Mouse (Mus musculus): ENCODE data around the gene Muc5ac. TPM values are rescaled to one million over a fixed set of nuclear protein-coding genes. Genes with fewer than 3 reads are reported as not detected.
A peak's percentile ranks its signal among the peaks of the same experiment; 100 is the strongest.
"Not testable (repeated sequence)": the region's sequence is repeated elsewhere in the genome, so short reads cannot be mapped to it uniquely, and the experiment has no call there.

The Muc5ac gene
- total RNA-seq (2021) = not detected
- long read RNA-seq, experiment 1 = 0 reads
- long read RNA-seq, experiment 2 = 0 reads

DNA sequence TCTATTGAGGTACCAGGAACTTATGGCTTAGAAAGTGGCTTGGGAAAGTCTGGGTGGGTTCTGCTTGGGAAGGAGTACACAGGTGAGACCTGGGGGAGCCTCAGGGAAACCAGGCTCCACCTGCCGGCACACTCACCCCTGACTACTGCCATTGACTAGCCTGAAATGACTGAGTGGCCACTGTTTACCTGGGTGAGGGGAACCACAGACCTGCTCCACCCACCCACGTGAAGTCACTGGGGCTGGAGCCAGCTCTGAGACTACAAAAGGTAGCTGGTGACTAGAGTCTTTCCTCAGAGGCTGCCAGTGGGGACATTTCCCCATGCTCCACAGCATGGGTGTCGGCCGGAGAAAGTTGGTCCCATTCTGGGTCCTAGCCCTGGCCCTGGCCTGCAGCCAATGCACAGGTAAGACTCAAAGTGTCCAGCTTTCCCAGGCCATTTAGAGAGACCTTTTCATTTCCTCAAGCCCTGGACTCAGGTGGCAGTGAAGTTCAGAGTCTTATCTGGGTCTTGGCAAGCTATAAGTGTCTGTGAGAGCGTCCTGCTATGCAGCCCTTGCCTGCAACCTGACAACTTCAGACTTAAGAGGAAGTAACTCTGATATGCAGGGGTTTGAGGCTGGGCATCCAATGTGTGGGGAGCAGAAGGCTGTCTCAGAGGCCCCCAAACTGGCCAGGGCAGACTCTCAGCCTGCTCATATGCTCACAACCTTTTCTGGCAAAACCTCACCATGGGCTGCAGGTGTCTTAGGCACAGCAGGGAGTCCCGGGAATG is at the start of gene Muc5ac:
TSS of gene Muc5ac (plus strand) at position 296 of the 776 bp plus-strand sequence.
- DNase-seq (ENCODE audit: low spot score) = no peak

DNA sequence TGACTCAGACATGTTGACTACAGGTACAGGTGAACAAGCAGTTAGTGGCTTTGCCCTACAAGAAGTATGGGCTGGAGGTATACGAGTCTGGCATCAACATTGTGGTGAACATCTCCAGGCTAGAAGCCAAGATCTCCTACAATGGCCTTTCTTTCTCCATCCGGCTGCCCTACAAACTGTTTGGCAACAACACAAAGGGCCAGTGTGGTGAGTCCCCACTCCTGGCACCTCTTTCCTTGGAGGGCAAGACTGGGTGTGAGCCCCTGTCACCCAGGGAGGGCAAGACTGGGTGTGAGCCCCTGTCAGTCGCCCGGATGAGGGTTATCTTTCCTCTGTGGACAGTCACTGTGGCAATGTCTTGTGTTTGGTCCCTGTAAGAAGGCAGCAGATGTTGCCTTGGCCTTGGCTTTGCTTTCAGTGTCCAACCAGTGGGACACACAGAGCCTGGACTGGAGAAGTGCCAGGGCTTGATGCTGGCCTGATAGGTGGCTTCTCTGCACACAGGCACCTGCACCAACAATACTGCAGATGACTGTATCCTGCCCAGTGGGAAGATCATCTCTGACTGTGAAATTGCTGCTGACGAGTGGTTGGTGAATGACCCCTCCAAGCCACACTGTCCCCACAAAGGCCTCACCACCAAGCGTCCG is 41.2 kb upstream of the Muc5ac start:
- no peak for DNase-seq (ENCODE audit: low spot score)

DNA sequence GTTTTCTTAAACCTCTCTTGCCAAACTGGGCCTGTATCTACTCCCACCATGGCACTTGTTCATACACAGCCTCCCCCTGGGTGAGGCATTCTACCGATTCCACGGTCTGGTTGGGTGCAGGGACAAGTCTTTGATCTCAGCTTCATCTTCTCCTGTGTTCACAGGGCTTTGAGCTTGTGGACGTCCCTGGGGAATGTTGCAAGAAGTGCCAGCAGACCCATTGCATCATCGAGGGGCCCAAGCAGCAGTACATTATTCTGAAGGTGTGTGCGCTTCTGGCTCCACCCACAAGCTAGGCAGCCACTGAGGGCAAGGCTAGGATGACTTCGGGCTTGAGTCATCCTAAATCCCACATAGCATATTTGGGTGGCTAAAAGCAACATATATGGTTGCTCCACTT is 36.3 kb upstream of the Muc5ac start:
- no peak for DNase-seq (ENCODE audit: low spot score)

DNA sequence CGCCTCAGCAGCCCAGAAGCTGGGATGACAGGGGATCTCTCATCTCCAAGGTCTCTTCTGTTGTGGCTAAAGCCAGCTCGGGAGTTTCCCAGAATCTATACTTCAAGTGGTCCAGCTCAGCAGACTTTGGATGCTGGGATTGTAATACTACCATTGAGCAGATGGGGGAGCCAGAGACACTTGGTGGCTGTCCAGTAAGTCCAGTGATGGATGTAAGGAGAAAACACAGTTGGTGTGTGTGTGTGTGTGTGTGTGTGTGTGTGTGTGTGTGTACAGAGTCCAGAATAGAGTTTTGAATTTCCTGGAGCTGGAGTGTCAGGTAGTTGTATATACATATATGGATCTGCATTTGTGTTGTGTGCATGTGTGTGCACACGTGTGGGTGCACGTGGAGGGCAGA is 32.9 kb upstream of the Muc5ac start:
- DNase-seq (ENCODE audit: low spot score) = peak; percentile 47

DNA sequence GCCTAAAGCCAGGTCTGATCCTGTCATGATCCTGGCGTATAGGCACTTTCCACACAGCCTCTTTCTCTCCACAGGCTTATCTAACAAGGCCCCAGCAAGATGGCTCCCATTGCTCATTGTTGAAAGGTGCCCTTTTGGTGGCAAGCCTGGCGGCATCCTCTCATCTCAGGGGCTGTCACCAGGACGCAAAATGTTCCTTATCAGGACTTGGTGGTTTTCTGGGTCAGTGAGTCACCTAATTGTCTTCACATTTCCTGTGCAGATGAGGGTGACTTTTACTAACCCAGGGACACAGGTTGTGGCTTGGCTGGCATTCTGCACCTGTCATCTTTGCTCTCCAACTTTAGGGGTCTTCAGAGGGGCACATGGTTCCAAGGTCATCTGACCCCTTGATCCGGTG is 30.5 kb upstream of the Muc5ac start:
- no peak for DNase-seq (ENCODE audit: low spot score)

DNA sequence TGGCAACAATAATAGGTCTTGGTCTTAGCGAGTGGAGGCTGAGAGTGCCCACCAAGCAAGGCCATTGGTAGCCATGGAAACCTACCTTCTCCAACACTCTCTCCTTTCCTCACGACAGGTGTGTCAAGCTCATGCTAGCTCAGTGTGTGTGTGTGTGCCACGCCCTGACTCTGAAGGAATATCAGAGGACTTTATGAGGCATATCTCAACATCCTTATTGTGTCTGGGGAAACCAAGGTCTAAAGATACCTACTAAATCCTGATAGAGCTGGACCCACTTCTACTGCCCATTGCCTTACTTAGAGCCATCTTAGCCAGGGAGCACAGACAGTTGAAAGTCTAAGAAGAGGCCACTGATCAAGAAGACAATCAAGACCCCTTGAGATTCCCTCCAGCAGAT is 18.3 kb upstream of the Muc5ac start:
- no peak for DNase-seq (ENCODE audit: low spot score)

DNA sequence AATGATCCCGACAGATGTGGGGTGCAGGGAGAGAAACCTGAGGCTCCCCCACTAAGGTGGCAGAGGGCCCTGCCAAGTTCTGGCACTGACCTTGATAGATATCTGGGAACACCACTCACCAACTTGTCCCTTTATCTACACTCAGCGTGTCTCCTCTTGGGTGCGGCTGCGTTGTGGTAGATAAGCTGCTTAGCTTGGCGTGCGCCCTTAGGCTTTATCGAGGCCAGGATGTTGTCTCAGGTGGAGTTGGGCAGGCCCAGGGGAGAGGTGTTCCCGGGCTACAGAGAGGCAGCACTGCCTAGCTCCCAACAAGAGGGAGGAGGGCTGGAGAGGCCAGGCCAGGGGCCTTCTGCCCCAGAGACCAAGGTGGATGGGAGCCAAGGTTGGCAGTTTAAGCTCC is 17.8 kb upstream of the Muc5ac start:
- no peak for DNase-seq (ENCODE audit: low spot score)

DNA sequence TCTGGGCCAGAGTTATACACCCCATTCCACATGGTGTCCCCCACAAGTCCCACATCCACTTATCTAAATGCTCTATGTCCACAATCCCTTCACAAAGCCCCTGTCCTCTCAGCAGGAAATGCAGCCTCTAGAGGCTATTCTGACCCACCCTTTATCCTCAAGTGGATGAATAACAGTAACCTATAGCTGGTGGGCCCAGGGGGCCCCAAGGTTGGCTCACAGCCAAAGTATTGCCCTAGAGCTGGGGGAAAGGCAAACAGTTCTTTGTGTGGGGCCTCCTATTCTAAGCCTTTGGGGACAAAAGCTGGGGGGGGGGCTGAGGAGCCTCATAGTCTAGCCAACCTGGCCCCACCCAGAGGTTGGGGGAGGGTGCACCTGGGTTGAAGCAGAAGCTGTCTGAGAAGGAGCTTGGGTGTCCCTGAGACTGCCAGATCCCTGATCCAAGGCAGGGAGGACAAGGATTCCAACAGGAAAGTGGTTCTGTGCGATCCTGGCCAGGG is 16.7 kb upstream of the Muc5ac start:
- no peak for DNase-seq (ENCODE audit: low spot score)

DNA sequence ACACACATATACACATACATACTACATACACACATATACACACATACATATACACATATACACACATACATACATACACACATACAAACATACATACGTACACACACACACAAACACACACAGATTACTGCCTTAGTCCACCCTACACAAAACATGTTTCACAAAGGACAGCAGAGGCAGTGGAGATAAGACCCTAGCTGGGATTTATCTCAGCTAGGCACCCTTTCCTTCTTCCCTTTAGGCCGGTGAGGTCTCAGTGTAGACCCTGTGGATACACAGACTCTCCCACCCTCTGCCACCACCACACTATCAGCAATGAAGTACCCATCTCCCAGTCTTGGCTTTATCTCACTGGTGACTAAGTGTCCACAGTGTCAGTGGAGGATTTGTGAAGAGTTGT is 13.9 kb upstream of the Muc5ac start:
- DNase-seq (ENCODE audit: low spot score) = no peak

DNA sequence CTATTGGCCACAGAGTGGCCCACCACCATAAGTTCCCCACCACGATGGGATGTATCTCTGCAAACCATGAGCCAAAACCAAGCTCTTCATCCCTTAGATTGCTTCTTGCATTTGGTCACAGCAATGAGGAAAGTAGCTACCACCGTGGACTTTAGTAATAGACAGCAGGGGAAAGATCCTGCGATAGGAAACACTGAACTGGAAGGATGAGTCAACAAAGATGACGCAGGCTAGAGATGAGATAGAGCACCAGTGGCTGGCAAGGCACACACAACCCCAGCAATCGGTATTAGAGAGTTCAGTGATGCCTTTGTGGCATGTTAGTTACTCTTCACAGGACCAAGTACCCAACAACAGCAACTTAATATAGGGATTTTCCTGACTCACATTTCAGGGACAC is 12.6 kb upstream of the Muc5ac start:
- no peak for DNase-seq (ENCODE audit: low spot score)

DNA sequence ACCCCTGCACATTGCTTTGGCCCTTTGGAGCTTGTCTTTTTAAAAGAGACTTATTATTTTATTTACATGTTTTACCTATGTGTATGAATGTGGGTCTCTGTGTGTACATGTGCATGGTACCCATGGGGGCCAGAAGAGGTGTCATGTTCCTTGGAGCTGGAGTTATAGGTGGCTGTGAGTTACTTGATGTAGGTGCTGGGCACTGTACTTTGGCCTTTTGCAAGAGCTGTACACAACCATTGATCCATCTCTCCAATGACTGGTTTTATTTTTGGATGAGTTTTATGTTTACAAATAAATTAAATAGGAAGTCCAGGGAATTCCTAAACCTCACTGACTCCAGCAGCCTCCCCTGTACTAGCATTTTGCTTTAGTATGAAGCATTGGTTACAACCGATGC is 5.5 kb downstream of the Muc5ac start:
- no peak for DNase-seq (ENCODE audit: low spot score)

DNA sequence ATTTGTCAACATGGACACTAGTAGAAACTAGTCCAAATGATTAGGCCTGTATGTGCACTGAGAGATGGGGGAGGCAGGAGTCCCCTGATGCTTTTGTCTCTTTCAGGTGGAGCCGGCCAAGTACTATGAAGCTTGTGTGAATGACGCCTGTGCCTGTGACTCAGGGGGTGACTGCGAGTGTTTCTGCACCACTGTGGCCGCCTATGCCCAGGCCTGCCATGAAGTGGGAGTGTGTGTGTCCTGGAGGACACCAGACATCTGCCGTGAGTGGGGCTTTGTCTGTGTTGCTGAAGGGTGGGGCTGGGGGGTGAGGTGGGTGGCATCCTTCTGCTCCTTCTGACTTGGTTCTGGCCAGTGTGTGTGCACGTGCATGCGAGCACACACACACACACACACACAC is 14.4 kb downstream of the Muc5ac start:
- no peak for DNase-seq (ENCODE audit: low spot score)

DNA sequence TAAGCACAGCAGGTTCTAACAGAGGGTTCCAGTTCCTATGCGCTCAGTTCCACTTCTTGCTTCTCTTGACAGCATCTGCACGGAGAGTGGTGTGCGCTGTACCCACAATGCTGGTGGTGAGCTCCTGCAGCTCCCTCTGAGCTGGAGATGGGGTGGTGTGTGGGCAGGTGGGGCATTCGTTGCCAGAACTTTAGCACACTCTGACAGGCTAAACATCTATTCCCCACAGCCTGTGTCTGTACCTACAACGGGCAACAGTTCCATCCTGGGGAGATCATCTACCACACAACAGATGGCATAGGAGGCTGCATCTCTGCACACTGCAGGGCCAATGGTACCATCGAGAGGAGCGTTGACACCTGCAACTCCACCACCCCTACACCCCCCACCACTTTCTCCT is 16.6 kb downstream of the Muc5ac start:
- DNase-seq (ENCODE audit: low spot score) = no peak

DNA sequence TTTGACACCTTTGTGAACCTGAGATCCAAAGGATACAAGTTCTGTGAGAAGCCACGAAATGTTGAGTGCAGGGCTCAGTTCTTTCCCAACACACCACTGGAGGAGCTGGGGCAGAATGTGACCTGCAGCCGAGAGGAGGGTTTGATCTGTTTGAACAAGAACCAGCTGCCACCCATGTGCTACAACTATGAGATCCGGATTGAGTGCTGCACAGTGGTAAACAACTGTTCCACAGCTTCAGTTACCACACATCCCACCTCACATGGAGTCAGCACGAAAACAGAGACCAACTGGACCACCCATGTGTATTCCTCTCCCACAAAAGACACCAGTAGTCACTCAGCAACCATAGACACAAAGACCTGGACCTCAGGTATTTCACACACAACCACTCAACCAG is 19.1 kb downstream of the Muc5ac start:
- DNase-seq (ENCODE audit: low spot score) = not testable (repeated sequence)

DNA sequence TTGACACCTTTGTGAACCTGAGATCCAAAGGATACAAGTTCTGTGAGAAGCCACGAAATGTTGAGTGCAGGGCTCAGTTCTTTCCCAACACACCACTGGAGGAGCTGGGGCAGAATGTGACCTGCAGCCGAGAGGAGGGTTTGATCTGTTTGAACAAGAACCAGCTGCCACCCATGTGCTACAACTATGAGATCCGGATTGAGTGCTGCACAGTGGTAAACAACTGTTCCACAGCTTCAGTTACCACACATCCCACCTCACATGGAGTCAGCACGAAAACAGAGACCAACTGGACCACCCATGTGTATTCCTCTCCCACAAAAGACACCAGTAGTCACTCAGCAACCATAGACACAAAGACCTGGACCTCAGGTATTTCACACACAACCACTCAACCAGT is 21.2 kb downstream of the Muc5ac start:
- DNase-seq (ENCODE audit: low spot score) = not testable (repeated sequence)

DNA sequence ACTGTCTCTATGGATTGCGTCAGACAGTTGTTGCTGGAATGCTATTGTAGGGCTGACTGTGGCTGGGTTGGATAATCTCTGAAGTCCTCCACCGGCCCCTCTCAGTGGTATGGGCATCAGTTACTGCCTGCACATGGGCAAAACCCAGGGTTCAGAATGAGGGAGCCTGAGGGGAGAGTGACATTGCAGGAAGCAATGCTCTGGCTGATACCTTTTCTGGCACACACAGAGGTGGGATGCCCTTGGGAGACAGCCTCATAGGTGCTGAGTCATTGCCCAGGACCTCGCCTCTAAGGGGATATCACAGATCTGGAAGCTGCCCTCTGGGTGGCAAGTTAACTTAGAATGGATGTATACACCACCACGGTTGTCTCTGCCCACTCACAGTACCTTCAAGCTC is 24.5 kb downstream of the Muc5ac start:
- no peak for DNase-seq (ENCODE audit: low spot score)

DNA sequence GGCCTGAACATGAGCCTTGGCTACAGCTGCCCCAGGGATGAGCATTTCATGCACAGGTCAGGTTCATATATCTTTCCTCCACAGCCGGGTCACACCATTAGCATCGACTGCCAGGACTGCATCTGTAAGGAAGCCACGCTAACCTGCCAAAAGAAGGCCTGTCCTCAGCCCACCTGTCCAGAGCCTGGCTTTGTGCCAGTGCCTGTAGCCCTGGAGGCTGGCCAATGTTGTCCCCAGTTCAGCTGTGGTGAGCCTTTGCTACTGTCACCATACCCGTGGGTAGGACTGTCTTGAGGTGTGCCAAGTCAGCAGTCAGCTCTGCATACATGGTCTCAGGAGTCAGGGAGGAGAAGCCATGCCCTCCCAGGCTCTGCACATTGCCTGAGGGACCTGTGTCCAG is 26.6 kb downstream of the Muc5ac start:
- no peak for DNase-seq (ENCODE audit: low spot score)

DNA sequence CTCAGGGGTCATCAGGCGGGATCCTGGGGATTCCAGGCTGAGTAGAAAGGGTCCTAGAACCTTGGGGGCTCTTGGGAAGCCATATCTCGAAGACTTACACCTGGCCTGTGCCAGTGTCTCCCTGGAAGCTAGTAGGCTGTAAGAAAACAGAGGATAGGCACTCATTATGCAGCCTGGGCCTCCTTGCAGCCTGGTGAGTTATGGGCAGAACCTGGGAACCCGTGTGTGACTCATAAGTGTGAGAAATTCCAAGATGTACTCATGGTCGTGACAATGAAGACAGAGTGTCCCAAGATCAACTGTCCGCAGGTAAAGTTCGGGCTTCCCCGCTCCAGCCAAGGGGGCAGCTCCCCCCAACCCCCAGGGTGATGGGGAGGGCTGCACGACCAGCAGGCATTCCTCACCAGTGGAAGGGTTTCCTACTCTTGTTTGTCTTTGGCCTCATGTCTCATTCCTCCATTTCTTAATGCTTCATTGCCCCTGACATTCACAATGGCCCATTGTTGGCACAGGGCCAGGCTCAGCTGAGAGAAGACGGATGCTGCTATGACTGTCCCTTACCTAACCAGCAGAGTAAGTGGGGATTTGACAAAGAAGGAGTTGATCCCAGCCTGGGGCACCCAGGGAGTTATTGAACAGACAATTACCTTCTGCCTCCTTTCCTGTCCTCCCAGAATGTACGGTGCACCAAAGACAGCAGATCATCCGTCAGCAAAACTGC is 28.7 kb downstream of the Muc5ac start:
- no peak for DNase-seq (ENCODE audit: low spot score)

DNA sequence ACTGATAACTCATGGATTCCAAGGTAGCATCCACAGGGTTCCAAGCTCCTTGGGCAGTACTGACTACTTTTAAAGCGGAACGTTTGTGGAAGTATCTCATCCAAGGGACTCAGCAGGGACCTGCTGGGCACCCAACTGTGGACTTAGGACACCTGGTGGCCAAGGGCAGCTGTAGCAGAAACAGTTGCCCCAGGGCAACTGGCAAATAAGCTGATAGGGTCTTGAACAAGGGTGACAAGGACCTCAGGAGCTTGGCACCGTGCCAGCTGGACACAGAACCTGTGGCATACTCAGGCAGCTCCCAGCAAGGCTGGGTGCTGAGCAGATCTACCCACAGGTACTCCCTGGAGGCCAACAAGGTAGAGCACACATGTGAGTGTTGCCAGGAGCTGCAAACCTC is 29.5 kb downstream of the Muc5ac start:
- DNase-seq (ENCODE audit: low spot score) = no peak

DNA sequence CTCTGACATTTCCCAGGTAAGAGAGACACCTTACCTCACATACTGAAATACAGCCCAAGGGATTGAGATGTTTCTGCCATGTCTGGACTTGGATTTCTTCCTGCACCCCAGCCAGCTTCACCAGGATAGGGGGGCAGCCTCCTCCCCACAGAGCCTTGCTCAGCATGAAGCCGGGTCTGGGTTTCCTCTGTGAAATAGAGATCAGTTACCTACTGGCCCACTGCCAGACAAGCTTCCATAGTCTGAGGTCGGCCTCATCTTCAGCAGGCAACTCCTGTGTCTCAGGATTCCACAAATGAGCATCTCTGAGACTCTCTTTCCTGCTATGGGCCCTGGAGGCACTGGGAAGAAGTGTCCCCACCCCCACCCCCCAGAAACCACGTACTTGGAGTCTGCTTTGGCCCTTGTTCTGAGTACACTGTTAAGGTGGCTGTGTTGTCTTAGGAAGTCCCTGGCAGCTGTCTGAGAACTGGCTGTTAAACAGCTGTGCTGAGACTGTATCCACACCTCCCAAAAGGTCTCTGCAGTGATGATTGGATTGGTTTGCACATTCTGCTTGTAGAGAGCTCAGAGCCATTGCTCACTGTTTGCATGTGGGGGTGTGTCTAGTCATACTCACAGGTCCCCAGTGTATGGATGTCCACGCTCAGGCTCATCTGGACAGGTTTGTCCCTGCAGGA is 34.0 kb downstream of the Muc5ac start:
- DNase-seq (ENCODE audit: low spot score) = no peak

DNA sequence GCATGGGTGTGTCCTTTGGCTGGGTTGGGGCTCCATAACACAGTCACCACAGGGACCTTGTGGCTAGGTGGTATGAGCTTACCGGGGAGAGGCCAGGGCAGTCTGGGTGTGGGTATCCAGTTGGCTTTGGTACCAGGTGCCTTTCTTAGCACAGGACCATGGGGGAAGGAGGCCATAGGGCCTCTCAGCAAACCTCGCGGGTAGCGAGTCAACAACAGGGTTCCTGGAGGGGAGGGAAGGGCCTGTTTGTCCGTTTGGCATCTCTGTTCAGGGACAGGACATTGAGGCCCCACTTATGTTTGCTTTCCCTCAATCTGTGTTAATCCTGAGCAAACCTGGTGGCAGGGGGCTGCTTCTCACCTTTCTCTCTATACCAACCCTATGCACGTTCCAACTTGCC is 34.9 kb downstream of the Muc5ac start:
- DNase-seq (ENCODE audit: low spot score) = no peak

DNA sequence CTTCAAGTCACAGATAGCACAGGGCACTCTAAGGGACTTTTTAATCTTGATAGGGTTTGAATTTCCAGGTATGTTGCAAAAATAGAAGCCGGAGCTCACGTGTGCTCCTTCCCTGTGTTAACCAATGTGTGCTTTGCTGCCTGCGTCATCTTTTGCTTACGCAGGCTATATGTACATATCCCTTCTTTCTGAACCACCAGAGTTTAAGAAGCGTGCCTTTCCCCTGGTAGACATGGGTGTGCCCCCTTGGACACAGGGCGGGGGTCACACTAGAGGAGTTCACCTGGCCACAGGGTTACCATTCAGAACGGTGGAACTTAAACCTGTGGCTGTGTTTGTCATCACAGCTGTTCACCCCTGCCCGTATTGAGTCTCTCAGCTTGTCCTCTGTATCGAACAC is 35.6 kb downstream of the Muc5ac start:
- DNase-seq (ENCODE audit: low spot score) = no peak

Measured in gastrocnemius, adult 18-20 months (tissue).